Mouse (Mus musculus) gastrocnemius, postnatal 4 days (tissue): ENCODE results near the gene Nadk. TPM values are rescaled to one million over a fixed set of nuclear protein-coding genes. Genes with fewer than 3 reads are reported as not detected.

Experiments
- DNase-seq, 2 experiments: peaks; one replicate each; pipeline ENCODE4 v3.0.0; 2021 to 2022; ENCODE audit warnings: low spot score in 2 of 2, mixed read lengths in 2 of 2
- long read RNA-seq, 2 experiments: library from polyadenylated mRNA; stranded (forward); transcript quantifications; one replicate each; pipeline ENCODE4 v2.0.0; 2021
- total RNA-seq, 2 experiments: library from RNA; stranded (reverse); gene quantifications; 2 replicates each; pipeline ENCODE4 v1.2.3; 2021

Nadk gene
- 10 to 100 TPM; 31.8 to 33.1 TPM for total RNA-seq
- long read RNA-seq, experiment 1, transcript Nadk-203 (12 exons, 3,152 nt): major isoform, 77 of 91 reads
- long read RNA-seq, experiment 1, partial matches to known transcripts: 3 of 91 reads
- long read RNA-seq, experiment 1, other reads (novel, unspliced or antisense): 11 of 91 reads
- long read RNA-seq, experiment 2, transcript Nadk-203 (12 exons, 3,152 nt): major isoform, 84 of 107 reads
- long read RNA-seq, experiment 2, partial matches to known transcripts: 5 of 107 reads
- long read RNA-seq, experiment 2, other reads (novel, unspliced or antisense): 15 of 107 reads

GRCm38 (mm10) chr4:155561661-155562442 is at the start of gene Nadk:
Gene Nadk, plus strand, starts transcription at chr4:155562378.
- DNase-seq: no peak

- DNase-seq: no peak
Measured at GRCm38 (mm10) chr4:155514810-155515209, 47.4 kb upstream of the Nadk start.

- DNase-seq: no peak
Measured at GRCm38 (mm10) chr4:155517948-155518517, 44.1 kb upstream of the Nadk start.

- no peak for DNase-seq
Measured at GRCm38 (mm10) chr4:155522327-155522726, 39.9 kb upstream of the Nadk start.

- no peak for DNase-seq
Measured at GRCm38 (mm10) chr4:155525751-155526150, 36.4 kb upstream of the Nadk start.

GRCm38 (mm10) chr4:155529294-155529693 is 32.9 kb upstream of the Nadk start:
- DNase-seq: no peak

GRCm38 (mm10) chr4:155549993-155550392 is 12.2 kb upstream of the Nadk start:
- no peak for DNase-seq

- no peak for DNase-seq
Measured at GRCm38 (mm10) chr4:155550446-155550845, 11.7 kb upstream of the Nadk start.

GRCm38 (mm10) chr4:155551073-155551472 is 11.1 kb upstream of the Nadk start:
- no peak for DNase-seq

- no peak for DNase-seq
Measured at GRCm38 (mm10) chr4:155552917-155553532, 9.2 kb upstream of the Nadk start.

GRCm38 (mm10) chr4:155554880-155555279 is 7.3 kb upstream of the Nadk start:
- DNase-seq: no peak

- no peak for DNase-seq
Measured at GRCm38 (mm10) chr4:155555464-155555863, 6.7 kb upstream of the Nadk start.

- no peak for DNase-seq
Measured at GRCm38 (mm10) chr4:155559454-155559853, 2.7 kb upstream of the Nadk start.

- DNase-seq: no peak
Measured at GRCm38 (mm10) chr4:155560932-155561331, 1.2 kb upstream of the Nadk start.

- peak in 1 of 2 experiments; percentile 71 for DNase-seq
Measured at GRCm38 (mm10) chr4:155562725-155563399, 684 bp downstream of the Nadk start.

GRCm38 (mm10) chr4:155563400-155564231 is 1.4 kb downstream of the Nadk start:
- DNase-seq: peak; percentile 89 to 94

- DNase-seq: peak in 1 of 2 experiments; percentile 39
Measured at GRCm38 (mm10) chr4:155564315-155565069, 2.3 kb downstream of the Nadk start.

- no peak for DNase-seq
Measured at GRCm38 (mm10) chr4:155566555-155566954, 4.4 kb downstream of the Nadk start.

GRCm38 (mm10) chr4:155568170-155568569 is 6.0 kb downstream of the Nadk start:
- DNase-seq: no peak
